Mouse (Mus musculus): Measurements from ENCODE around the gene Tmem229b. TPM values are rescaled to one million over a fixed set of nuclear protein-coding genes. Genes with fewer than 3 reads are reported as not detected.
"Not testable (repeated sequence)": the region's sequence is repeated elsewhere in the genome, so short reads cannot be mapped to it uniquely, and the experiment has no call there.

Tmem229b gene
- polyA plus RNA-seq, 1 experiment from 2014 or later = 11.6 TPM

- H3K4me1 ChIP-seq (ENCODE audit: control insufficient read depth, insufficient read depth, low read length) = no peaks in the 10 kb centered on the region
- no peaks in the 10 kb centered on the region for H3K27me3 ChIP-seq (ENCODE audit: control insufficient read depth, insufficient read depth, low read length)
- H3K4me3 ChIP-seq (ENCODE audit: low read depth, low read length) = no peak overlapping the region
- ATAC-seq (ENCODE audit: insufficient read depth, low FRiP score, low TSS enrichment) (no peak), DNase-seq (ENCODE audit: low spot score) (no peak)
- no peak overlapping the region for H3K9ac ChIP-seq (ENCODE audit: low read length)
- H3K27ac ChIP-seq (ENCODE audit: low read depth, low read length) = no peak overlapping the region
- WGBS = 84% methylated on average over 5 of the region's 5 CpGs
- no peak overlapping the region for H3K4me2 ChIP-seq (ENCODE audit: low read depth)
- H3K36me3 ChIP-seq (ENCODE audit: control insufficient read depth, insufficient read depth, low read length) = no peaks in the 10 kb centered on the region
- no peaks in the 10 kb centered on the region for H3K9me3 ChIP-seq (ENCODE audit: control insufficient read depth, low read length)
Measured at GRCm38 (mm10) chr12:78927287-78927686, 80.1 kb downstream of the Tmem229b start.

GRCm38 (mm10) chr12:78923539-78924189 is 83.8 kb downstream of the Tmem229b start:
- no peaks in the 10 kb centered on the region for H3K27me3 ChIP-seq (ENCODE audit: control insufficient read depth, insufficient read depth, low read length)
- no peaks in the 10 kb centered on the region for H3K36me3 ChIP-seq (ENCODE audit: control insufficient read depth, insufficient read depth, low read length)
- DNase-seq (ENCODE audit: low spot score) (no peak), ATAC-seq (ENCODE audit: insufficient read depth, low FRiP score, low TSS enrichment) (no peak)
- no peak overlapping the region for H3K9ac ChIP-seq (ENCODE audit: low read length)
- no peak overlapping the region for H3K4me2 ChIP-seq (ENCODE audit: low read depth)
- H3K27ac ChIP-seq (ENCODE audit: low read depth, low read length) = no peak overlapping the region
- no peak overlapping the region for H3K4me3 ChIP-seq (ENCODE audit: low read depth, low read length)
- H3K4me1 ChIP-seq (ENCODE audit: control insufficient read depth, insufficient read depth, low read length) = no peaks in the 10 kb centered on the region
- WGBS = 88% methylated on average over 7 of the region's 7 CpGs
- H3K9me3 ChIP-seq (ENCODE audit: control insufficient read depth, low read length) = no peaks in the 10 kb centered on the region

DNA sequence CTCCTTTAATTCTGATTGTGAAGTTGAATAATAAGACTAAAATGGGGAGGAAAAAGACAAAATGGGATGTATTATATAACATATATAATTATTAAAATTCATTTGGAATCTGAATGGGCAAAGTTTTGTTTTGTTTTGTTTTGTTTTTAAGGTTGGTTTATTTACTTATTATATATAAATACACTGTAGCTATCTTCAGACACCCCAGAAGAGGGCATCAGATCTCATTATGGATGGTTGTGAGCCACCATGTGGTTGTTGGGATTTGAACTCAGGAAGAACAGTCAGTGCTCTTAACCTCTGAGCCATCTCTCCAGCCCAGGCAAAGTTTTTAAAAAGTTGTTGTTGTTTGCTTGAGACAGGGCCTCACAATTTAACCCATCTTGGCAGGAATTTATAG is 84.5 kb downstream of the Tmem229b start:
- not testable (repeated sequence) for H3K9ac ChIP-seq (ENCODE audit: low read length); H3K9me3 ChIP-seq (ENCODE audit: control insufficient read depth, low read length); H3K27ac ChIP-seq (ENCODE audit: low read depth, low read length); H3K4me1 ChIP-seq (ENCODE audit: control insufficient read depth, insufficient read depth, low read length); H3K36me3 ChIP-seq (ENCODE audit: control insufficient read depth, insufficient read depth, low read length); ATAC-seq (ENCODE audit: insufficient read depth, low FRiP score, low TSS enrichment); H3K27me3 ChIP-seq (ENCODE audit: control insufficient read depth, insufficient read depth, low read length); H3K4me2 ChIP-seq (ENCODE audit: low read depth); H3K4me3 ChIP-seq (ENCODE audit: low read depth, low read length); DNase-seq (ENCODE audit: low spot score)

- no peaks in the 10 kb centered on the region for H3K9me3 ChIP-seq (ENCODE audit: control insufficient read depth, low read length)
- H3K36me3 ChIP-seq (ENCODE audit: control insufficient read depth, insufficient read depth, low read length) = no peaks in the 10 kb centered on the region
- H3K4me2 ChIP-seq (ENCODE audit: low read depth) = no peak overlapping the region
- ATAC-seq (ENCODE audit: insufficient read depth, low FRiP score, low TSS enrichment) (no peak), DNase-seq (ENCODE audit: low spot score) (no peak)
- 87% methylated on average over 3 of the region's 3 CpGs for WGBS
- H3K4me1 ChIP-seq (ENCODE audit: control insufficient read depth, insufficient read depth, low read length) = no peaks in the 10 kb centered on the region
- H3K27ac ChIP-seq (ENCODE audit: low read depth, low read length) = no peak overlapping the region
- H3K27me3 ChIP-seq (ENCODE audit: control insufficient read depth, insufficient read depth, low read length) = no peaks in the 10 kb centered on the region
- H3K4me3 ChIP-seq (ENCODE audit: low read depth, low read length) = no peak overlapping the region
- no peak overlapping the region for H3K9ac ChIP-seq (ENCODE audit: low read length)
Measured at GRCm38 (mm10) chr12:78922058-78922457, 85.4 kb downstream of the Tmem229b start.

- Histone ChIP-seq H3K4me3 (ENCODE audit: low read depth, low read length) (no peak overlapping the region), H3K27me3 (ENCODE audit: control insufficient read depth, insufficient read depth, low read length) (no peaks in the 10 kb centered on the region), H3K36me3 (ENCODE audit: control insufficient read depth, insufficient read depth, low read length) (no peaks in the 10 kb centered on the region), H3K27ac (ENCODE audit: low read depth, low read length) (no peak overlapping the region), H3K9ac (ENCODE audit: low read length) (no peak overlapping the region), H3K4me1 (ENCODE audit: control insufficient read depth, insufficient read depth, low read length) (no peaks in the 10 kb centered on the region), H3K9me3 (ENCODE audit: control insufficient read depth, low read length) (no peaks in the 10 kb centered on the region), H3K4me2 (ENCODE audit: low read depth) (no peak overlapping the region)
- DNase-seq (ENCODE audit: low spot score) (no peak), ATAC-seq (ENCODE audit: insufficient read depth, low FRiP score, low TSS enrichment) (no peak)
- WGBS = 70% methylated on average over 4 of the region's 4 CpGs
Measured at GRCm38 (mm10) chr12:78921421-78921820, 86.0 kb downstream of the Tmem229b start.

- Histone ChIP-seq H3K4me3 (ENCODE audit: low read depth, low read length) (no peak overlapping the region), H3K9me3 (ENCODE audit: control insufficient read depth, low read length) (no peaks in the 10 kb centered on the region), H3K9ac (ENCODE audit: low read length) (no peak overlapping the region), H3K27me3 (ENCODE audit: control insufficient read depth, insufficient read depth, low read length) (no peaks in the 10 kb centered on the region), H3K36me3 (ENCODE audit: control insufficient read depth, insufficient read depth, low read length) (no peaks in the 10 kb centered on the region), H3K4me2 (ENCODE audit: low read depth) (no peak overlapping the region), H3K27ac (ENCODE audit: low read depth, low read length) (no peak overlapping the region), H3K4me1 (ENCODE audit: control insufficient read depth, insufficient read depth, low read length) (no peaks in the 10 kb centered on the region)
- DNase-seq (ENCODE audit: low spot score) = peak; percentile 75
- peak; percentile 65 for ATAC-seq (ENCODE audit: insufficient read depth, low FRiP score, low TSS enrichment)
- 36% methylated on average over 16 of the region's 16 CpGs for WGBS
Measured at GRCm38 (mm10) chr12:78919079-78919712, 88.2 kb downstream of the Tmem229b start.

DNA sequence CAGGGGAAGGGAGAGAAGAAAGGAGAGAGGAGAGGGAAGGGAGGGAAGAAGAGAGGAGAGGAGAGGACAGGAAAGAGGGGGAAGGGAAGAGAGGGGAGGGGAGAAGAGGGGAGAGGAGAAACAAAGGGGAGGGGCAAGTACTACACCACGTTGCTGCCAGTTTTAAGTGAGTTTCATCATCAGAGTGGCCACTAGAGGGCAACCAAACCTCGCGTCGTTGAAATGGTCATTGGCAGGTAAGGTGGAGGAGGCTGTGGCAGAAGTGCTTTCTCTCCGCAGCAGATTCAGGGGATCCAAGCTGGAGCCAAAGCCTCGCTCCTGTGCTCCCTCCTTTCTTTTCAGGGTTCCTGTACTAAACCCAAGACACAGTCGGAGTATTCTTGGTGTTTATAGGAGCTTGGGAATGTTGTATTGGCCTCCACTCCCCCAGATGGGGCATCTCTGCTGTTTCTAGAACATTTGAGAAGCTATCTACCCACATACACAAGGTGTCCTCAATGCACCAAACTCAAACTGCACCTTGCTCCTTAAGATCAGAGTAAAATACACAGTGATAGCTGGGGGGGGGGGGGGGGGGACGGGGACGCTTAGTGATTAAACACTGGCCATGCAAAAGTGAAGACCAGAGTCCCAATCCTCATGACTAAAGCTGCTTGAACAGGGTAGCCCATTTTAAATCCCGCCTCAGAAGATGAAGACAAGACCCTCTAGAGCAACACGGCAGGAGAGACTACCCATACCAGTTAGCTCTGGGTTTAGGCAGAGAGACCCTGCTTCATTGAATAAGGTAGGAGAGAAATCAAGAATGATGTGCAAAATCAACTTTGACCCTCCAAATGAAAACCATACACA is 89.0 kb downstream of the Tmem229b start:
- no peaks in the 10 kb centered on the region for H3K36me3 ChIP-seq (ENCODE audit: control insufficient read depth, insufficient read depth, low read length)
- no peak overlapping the region for H3K9ac ChIP-seq (ENCODE audit: low read length)
- DNase-seq (ENCODE audit: low spot score) (peak; percentile 86), ATAC-seq (ENCODE audit: insufficient read depth, low FRiP score, low TSS enrichment) (no peak; the same call in none of the 2 replicates)
- peaks cover 2% of the 10 kb centered on the region; the same call in 1 of the 2 replicates for H3K27me3 ChIP-seq (ENCODE audit: control insufficient read depth, insufficient read depth, low read length)
- 19% methylated on average over 11 of the region's 11 CpGs for WGBS
- H3K4me2 ChIP-seq (ENCODE audit: low read depth) = no peak overlapping the region
- H3K4me1 ChIP-seq (ENCODE audit: control insufficient read depth, insufficient read depth, low read length) = no peaks in the 10 kb centered on the region
- H3K9me3 ChIP-seq (ENCODE audit: control insufficient read depth, low read length) = no peaks in the 10 kb centered on the region
- no peak overlapping the region for H3K27ac ChIP-seq (ENCODE audit: low read depth, low read length)
- no peak overlapping the region for H3K4me3 ChIP-seq (ENCODE audit: low read depth, low read length)

GRCm38 (mm10) chr12:78916278-78916677 is 91.1 kb downstream of the Tmem229b start:
- 75% methylated on average over 3 of the region's 3 CpGs for WGBS
- Histone ChIP-seq H3K27me3 (ENCODE audit: control insufficient read depth, insufficient read depth, low read length) (peaks cover 17% of the 10 kb centered on the region), H3K9ac (ENCODE audit: low read length) (no peak overlapping the region), H3K4me2 (ENCODE audit: low read depth) (no peak overlapping the region), H3K4me1 (ENCODE audit: control insufficient read depth, insufficient read depth, low read length) (no peaks in the 10 kb centered on the region), H3K4me3 (ENCODE audit: low read depth, low read length) (no peak overlapping the region), H3K9me3 (ENCODE audit: control insufficient read depth, low read length) (no peaks in the 10 kb centered on the region), H3K27ac (ENCODE audit: low read depth, low read length) (no peak overlapping the region), H3K36me3 (ENCODE audit: control insufficient read depth, insufficient read depth, low read length) (no peaks in the 10 kb centered on the region)
- DNase-seq (ENCODE audit: low spot score) (no peak), ATAC-seq (ENCODE audit: insufficient read depth, low FRiP score, low TSS enrichment) (no peak)
